Mouse (Mus musculus): ENCODE data around the gene Tent4b.

The Tent4b gene

DNA sequence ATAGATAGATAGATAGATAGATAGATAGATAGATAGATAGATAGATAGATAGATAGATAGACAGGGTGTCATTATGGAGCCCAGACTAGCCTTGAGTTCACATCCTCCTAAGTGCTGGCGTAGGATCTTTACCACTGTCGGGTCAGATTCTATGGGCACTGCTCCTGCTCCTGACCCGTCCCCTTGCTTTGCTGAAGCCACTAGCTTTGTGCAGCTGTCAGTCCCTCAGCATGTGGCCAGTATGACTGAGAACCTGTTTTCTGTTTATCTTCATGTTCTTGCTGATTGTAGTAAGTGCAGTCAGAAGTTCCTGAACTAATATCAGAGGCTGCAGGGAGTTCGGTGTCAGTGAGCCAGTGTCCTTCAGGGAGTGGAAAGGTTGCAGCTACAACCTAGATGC, 108.7 kb downstream of the Tent4b start:
- no peak for DNase-seq
